Mouse (Mus musculus) C2C12 (cell line): ENCODE results near the gene Itih3. TPM values are rescaled to one million over a fixed set of nuclear protein-coding genes. Genes with fewer than 3 reads are reported as not detected.

Experiments used
- H3K27me3 ChIP-seq: one replicate; pipeline ENCODE4 v1.6.1; 2011; ENCODE audit not compliant: control insufficient read depth, insufficient read depth, insufficient read length
- H3K36me3 ChIP-seq: one replicate; pipeline ENCODE4 v1.6.1; 2011; ENCODE audit not compliant: control insufficient read depth, insufficient read depth
- H3K4me3 ChIP-seq: one replicate; pipeline ENCODE4 v1.5.1; 2011; ENCODE audit warnings: mild to moderate bottlenecking, control low read depth; ENCODE audit not compliant: poor library complexity, insufficient read depth, severe bottlenecking
- H3K79me2 ChIP-seq: one replicate; pipeline ENCODE4 v1.6.1; 2011; ENCODE audit not compliant: control insufficient read depth, insufficient read depth
- H3K79me3 ChIP-seq: one replicate; pipeline ENCODE4 v1.6.1; 2011; ENCODE audit warnings: low read depth, control low read depth
- H3ac ChIP-seq: one replicate; pipeline ENCODE3; 2011; ENCODE audit warnings: low read depth; ENCODE audit not compliant: control insufficient read depth, insufficient read length
- CEBPB ChIP-seq: IDR thresholded peaks from one replicate; pipeline ENCODE4 v1.6.1; 2011; ENCODE audit warnings: low read depth, mild to moderate bottlenecking, control low read depth, moderate library complexity
- CTCF ChIP-seq: IDR thresholded peaks from one replicate; pipeline ENCODE4 v1.5.1; 2011; ENCODE audit not compliant: control insufficient read depth, insufficient read depth, insufficient read length
- FOSL1 ChIP-seq: IDR thresholded peaks from one replicate; pipeline ENCODE4 v1.8.0; 2011; ENCODE audit warnings: mild to moderate bottlenecking, low read length; ENCODE audit not compliant: poor library complexity, insufficient read depth, severe bottlenecking
- MAX ChIP-seq: IDR thresholded peaks from one replicate; pipeline ENCODE4 v1.6.1; 2011; ENCODE audit warnings: mild to moderate bottlenecking, control low read depth
- MYOD1 ChIP-seq: IDR thresholded peaks from one replicate; pipeline ENCODE4 v1.6.1; 2011; ENCODE audit warnings: low read depth; ENCODE audit not compliant: control insufficient read depth, insufficient read length
- MYOG ChIP-seq: IDR thresholded peaks from one replicate; pipeline ENCODE4 v1.6.1; 2011; ENCODE audit not compliant: control insufficient read depth, insufficient read length; ENCODE audit errors: extremely low read depth
- USF1 ChIP-seq: IDR thresholded peaks from one replicate; pipeline ENCODE4 v1.6.1; 2011; ENCODE audit warnings: low read depth, mild to moderate bottlenecking, control low read depth, moderate library complexity
- polyA plus RNA-seq: library from polyadenylated mRNA; unstranded; fragments of >200 nt; fragmentation: generic; extraction: Trizol; gene quantifications from one replicate; pipeline ENCODE4 v1.2.1, GENCODE M21; 2012; ENCODE audit warnings: missing spikeins

The Itih3 gene
- polyA plus RNA-seq, 1 experiment = 0.01 TPM

DNA sequence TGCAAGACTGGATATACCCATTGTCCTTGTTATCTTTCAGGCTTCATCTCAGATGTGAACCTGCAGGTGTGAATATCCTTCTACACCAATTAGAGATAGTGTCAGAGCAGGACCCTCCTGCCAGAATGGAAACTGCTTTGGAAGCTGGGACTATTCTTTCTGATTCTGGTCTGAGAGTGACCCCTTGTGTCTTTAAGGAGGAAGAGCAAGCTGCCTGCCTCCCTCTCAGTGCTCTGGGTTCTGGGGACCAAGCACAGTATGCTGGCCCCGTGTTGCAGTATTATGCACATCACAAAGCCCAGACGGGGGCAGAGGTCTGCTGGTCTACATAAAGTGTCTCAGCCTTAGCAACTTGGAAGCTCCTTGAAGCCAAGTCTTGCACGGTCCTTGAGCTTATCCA is 58.2 kb downstream of the Itih3 start:
- no peaks in the 10 kb centered on the region for H3K27me3 ChIP-seq
- H3K4me3 ChIP-seq = no peak overlapping the region
- H3K36me3 ChIP-seq = peaks cover 21% of the 10 kb centered on the region
- TF ChIP-seq MAX (no peak), CTCF (peak; percentile 9)
- H3K79me3 ChIP-seq = no peaks in the 10 kb centered on the region
- no peak overlapping the region for H3ac ChIP-seq
- no peaks in the 10 kb centered on the region for H3K79me2 ChIP-seq

- H3K36me3 ChIP-seq = peaks cover 21% of the 10 kb centered on the region
- no peaks in the 10 kb centered on the region for H3K79me2 ChIP-seq
- no peak overlapping the region for H3K4me3 ChIP-seq
- H3K27me3 ChIP-seq = no peaks in the 10 kb centered on the region
- no peak overlapping the region for H3ac ChIP-seq
- no peaks in the 10 kb centered on the region for H3K79me3 ChIP-seq
- no peak for TF ChIP-seq MYOG
- no peak for TF ChIP-seq MAX
- no peak for TF ChIP-seq USF1
- no peak for TF ChIP-seq MYOD1
- TF ChIP-seq FOSL1 = no peak
- TF ChIP-seq CEBPB = no peak
- no peak for TF ChIP-seq CTCF
Measured at GRCm38 (mm10) chr14:30862368-30862767, 61.2 kb downstream of the Itih3 start.

DNA sequence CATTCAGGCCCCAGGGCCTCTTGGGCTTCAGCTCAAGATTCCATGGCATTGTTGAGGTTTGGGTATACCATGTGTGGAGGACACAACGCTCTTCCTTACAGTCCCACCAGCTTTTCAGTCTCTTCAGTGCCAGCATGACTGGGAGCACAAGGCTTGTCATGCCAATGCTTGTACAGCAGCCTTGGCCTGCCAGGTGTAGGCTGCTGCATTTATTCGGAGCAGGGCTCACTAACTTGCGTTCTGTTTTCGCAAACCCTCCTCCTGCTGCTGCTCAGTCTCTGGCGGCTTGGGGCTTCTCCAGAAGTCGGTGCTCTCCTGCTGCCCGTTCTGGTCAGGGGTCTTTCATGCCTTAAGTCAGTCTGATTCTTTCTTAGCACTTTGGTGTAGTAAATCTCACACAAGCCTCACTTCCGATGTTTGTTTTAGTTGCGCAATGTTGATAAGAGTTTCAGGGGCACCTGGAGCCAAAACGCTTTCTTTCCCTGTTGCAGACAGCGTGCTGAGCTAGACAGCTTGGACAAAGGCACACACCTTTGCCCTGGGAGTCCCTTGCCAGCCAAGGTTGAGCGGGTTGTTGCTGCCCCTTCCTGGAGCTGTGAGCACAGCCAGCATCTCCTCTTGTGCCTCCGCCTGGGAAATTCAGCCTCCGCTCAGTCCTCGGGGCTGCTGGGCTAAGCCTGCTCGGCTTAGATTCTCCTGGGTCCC is 62.0 kb downstream of the Itih3 start:
- no peaks in the 10 kb centered on the region for H3K79me2 ChIP-seq
- no peaks in the 10 kb centered on the region for H3K79me3 ChIP-seq
- H3K36me3 ChIP-seq = peaks cover 19% of the 10 kb centered on the region
- no peaks in the 10 kb centered on the region for H3K27me3 ChIP-seq
- H3ac ChIP-seq = no peak overlapping the region
- no peak overlapping the region for H3K4me3 ChIP-seq
- TF ChIP-seq MYOG (no peak), USF1 (no peak), FOSL1 (no peak), CEBPB (peak; percentile 14), MAX (no peak), MYOD1 (no peak), CTCF (no peak)

Other genes with a start within 250 kb of the Itih3 start
- gene Sfmbt1, start 208.9 kb downstream of the Itih3 start, polyA plus RNA-seq = 5.1 TPM
- 15.7 TPM for gene Tmem110, start 98.2 kb downstream of the Itih3 start, polyA plus RNA-seq
- 10.3 TPM for gene Mustn1, start 44.6 kb downstream of the Itih3 start, polyA plus RNA-seq
- gene Itih4, start 37.3 kb downstream of the Itih3 start, polyA plus RNA-seq = 0.11 TPM
- not detected for gene Itih1, start 19.5 kb upstream of the Itih3 start, polyA plus RNA-seq
- 4.2 TPM for gene Nek4, start 27.6 kb upstream of the Itih3 start, polyA plus RNA-seq
- 13.4 TPM for gene Glt8d1, start 77.6 kb upstream of the Itih3 start, polyA plus RNA-seq
- 218 TPM for gene Spcs1, start 77.9 kb upstream of the Itih3 start, polyA plus RNA-seq
- gene Pbrm1, start 95.4 kb upstream of the Itih3 start, polyA plus RNA-seq = 14.3 TPM
- 56.7 TPM for gene Gnl3, start 95.4 kb upstream of the Itih3 start, polyA plus RNA-seq
- 70.5 TPM for gene Smim4, start 205.2 kb upstream of the Itih3 start, polyA plus RNA-seq
- gene Nt5dc2, start 207.3 kb upstream of the Itih3 start, polyA plus RNA-seq = 322 TPM
- gene Stab1, start 244.9 kb upstream of the Itih3 start, polyA plus RNA-seq = 0.25 TPM